Mouse (Mus musculus): Measurements from ENCODE around the gene Slc31a1. TPM values are rescaled to one million over a fixed set of nuclear protein-coding genes. Genes with fewer than 3 reads are reported as not detected.

Slc31a1 gene
- total RNA-seq (2021) (10 to 100 TPM; 17.4 to 19.1 TPM), polyA plus RNA-seq (2012; rRNA removed) (14.8 and 25.5 TPM in 2 replicates)
- long read RNA-seq, transcript Slc31a1-201 (5 exons, 3,718 nt), result major isoform, 54 of 59 reads
- long read RNA-seq, partial matches to known transcripts, result 1 of 59 reads
- long read RNA-seq, other reads (novel, unspliced or antisense), result 4 of 59 reads

DNA sequence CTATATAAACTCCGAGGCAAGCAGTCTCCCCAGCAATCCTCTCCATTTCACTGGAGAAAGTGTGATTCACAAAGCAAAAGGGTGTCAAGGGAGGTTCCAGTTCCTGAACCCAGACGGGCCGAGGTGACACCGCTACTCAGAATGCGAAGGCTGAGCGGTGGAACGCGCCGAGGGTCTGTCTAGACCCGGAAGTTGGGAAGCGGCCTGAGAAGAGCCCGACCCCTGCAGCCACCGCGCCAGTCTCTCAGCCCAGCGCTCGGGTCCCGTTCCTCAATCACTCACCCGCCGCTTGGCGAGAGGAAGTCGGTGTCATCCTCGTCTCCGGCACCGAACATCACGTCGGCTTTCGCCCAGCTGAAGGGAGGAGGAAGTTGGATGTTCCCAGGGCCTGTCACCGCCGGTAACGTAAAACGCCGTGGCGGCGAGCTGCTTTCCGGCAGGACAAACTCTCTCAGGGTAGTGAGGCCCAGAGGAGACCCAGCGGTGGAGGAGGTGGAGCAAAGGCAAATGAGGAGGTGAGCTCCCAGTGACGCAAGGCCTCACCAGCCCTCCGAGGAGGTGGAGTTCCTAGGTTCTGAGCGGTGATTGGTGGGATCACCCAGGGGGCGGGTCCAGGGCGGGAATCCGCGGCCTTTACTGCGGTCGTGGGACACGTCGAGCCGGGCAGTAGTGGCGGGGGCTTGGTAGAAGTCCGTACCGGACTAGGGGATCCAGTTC is at the start of gene Slc31a1, which contains the start of gene Fkbp15:
Gene Slc31a1, plus strand, starts transcription at position 640 of the 717 bp plus-strand sequence.
Gene Fkbp15, minus strand, starts transcription at position 461 of the 717 bp plus-strand sequence.
- intact Hi-C loops (cut with DNase I), result loop anchor here (5.0 kb wide), 1 partner anchor 157 kb away; the partner anchor contains the start of gene Alad

DNA sequence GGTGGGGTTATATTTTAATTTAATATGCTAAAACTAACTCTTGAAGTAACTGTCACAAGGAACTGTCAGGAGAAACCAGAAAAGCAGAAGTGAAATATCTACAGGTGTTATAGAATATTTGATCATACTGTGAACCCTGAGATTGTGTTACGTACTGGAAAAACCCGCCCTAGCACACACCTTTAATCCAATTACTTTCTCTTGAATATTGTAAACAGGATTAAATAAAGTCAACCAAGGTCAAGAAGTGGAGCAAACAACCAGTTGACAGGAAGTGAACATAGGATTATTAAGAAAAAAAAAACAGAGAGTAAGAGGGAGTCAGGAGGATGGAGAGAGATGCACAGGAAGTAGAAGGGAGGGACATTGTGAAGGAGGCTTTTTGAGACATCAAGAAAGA is 47.7 kb upstream of the Slc31a1 start:
- H3K27ac ChIP-seq, result no peak overlapping the region
- 96% methylated on average over 2 of the region's 2 CpGs for WGBS
- intact Hi-C loops (cut with DNase I), result no loop called here
- H3K9ac ChIP-seq (ENCODE audit: low read depth, low read length), result no peak overlapping the region
- no peaks in the 10 kb centered on the region for H3K27me3 ChIP-seq (ENCODE audit: control insufficient read depth, insufficient read depth, low read length)
- no peak overlapping the region for H3K4me3 ChIP-seq
- DNase-seq, result no peak
- H3K36me3 ChIP-seq (ENCODE audit: control insufficient read depth, insufficient read depth, low read length), result peaks cover 2% of the 10 kb centered on the region; the same call in 1 of the 2 replicates
- no peak for TF ChIP-seq POLR2A (IDR thresholded peaks at IDR 0.05; ENCODE audit: insufficient read depth, low read depth, low read length)
- no peak for TF ChIP-seq EP300 (IDR thresholded peaks at IDR 0.05; ENCODE audit: insufficient read depth, low read depth, low read length)
- TF ChIP-seq CTCF (IDR thresholded peaks at IDR 0.05), result no peak
- H3K4me1 ChIP-seq (ENCODE audit: control insufficient read depth, insufficient read depth, low read length), result no peaks in the 10 kb centered on the region; the same call in 1 of the 2 replicates
- H3K79me2 ChIP-seq (replicated peaks; ENCODE audit: control insufficient read depth, insufficient read depth, low read length), result no peaks in the 10 kb centered on the region

More for the DNA sequence above, at the start of gene Slc31a1, which contains the start of gene Fkbp15:
- WGBS, result under 1% methylated on average over 51 of the region's 51 CpGs
- H3K27me3 ChIP-seq (ENCODE audit: control insufficient read depth, insufficient read depth, low read length), result no peaks in the 10 kb centered on the region
- peaks cover 2% of the 10 kb centered on the region; the same call in 1 of the 2 replicates for H3K4me1 ChIP-seq (ENCODE audit: control insufficient read depth, insufficient read depth, low read length)
- H3K4me3 ChIP-seq, result peak within 1 kb of the TSS; percentile 96
- peak; percentile 78; the same call in 1 of the 2 replicates for TF ChIP-seq EP300 (IDR thresholded peaks at IDR 0.05; ENCODE audit: insufficient read depth, low read depth, low read length)
- no peak for TF ChIP-seq CTCF (IDR thresholded peaks at IDR 0.05)
- TF ChIP-seq POLR2A (IDR thresholded peaks at IDR 0.05; ENCODE audit: insufficient read depth, low read depth, low read length), result peak; percentile 94
- DNase-seq, result peak; percentile 94 to 97
- H3K36me3 ChIP-seq (ENCODE audit: control insufficient read depth, insufficient read depth, low read length), result peaks cover 8% of the 10 kb centered on the region
- H3K79me2 ChIP-seq (replicated peaks; ENCODE audit: control insufficient read depth, insufficient read depth, low read length), result peaks cover 2% of the 10 kb centered on the region; the same call in 1 of the 2 replicates
- peak within 1 kb of the TSS; percentile 92 for H3K9ac ChIP-seq (ENCODE audit: low read depth, low read length)
- H3K27ac ChIP-seq, result peak within 1 kb of the TSS; percentile 85

DNA sequence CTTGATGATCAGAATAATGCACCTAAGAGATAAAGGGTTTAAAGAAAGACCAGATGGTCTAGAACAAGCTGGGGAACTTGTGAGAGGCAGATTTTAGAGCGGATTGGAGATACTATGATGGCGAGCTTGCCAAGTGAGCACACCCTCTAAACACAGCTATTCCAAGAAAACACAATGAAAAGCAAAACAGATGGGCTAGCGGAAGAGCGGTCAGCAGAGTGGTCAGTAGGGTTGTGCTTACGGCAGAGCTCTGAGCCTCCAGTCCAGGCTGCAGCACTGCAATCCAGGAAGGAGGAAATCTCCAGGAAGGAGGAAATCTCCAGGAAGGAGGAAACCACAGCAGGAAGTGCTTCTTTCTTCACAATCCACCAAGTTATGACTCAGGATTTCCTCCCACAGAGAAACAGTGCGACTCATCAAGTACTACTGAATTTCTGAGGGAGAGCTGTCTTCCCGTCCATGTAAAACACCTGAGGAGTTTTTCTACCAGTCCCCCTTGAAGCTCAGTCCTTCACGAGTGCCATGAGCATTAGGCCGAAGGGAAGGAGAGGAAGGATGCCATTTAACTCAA is 46.8 kb upstream of the Slc31a1 start:
- H3K9ac ChIP-seq (ENCODE audit: low read depth, low read length), result no peak overlapping the region
- no peak overlapping the region for H3K4me3 ChIP-seq
- H3K27ac ChIP-seq, result no peak overlapping the region
- H3K27me3 ChIP-seq (ENCODE audit: control insufficient read depth, insufficient read depth, low read length), result no peaks in the 10 kb centered on the region
- H3K36me3 ChIP-seq (ENCODE audit: control insufficient read depth, insufficient read depth, low read length), result peaks cover 2% of the 10 kb centered on the region; the same call in 1 of the 2 replicates
- intact Hi-C loops (cut with DNase I), result no loop called here
- WGBS, result 59% methylated on average over 9 of the region's 9 CpGs
- no peak for DNase-seq
- no peaks in the 10 kb centered on the region; the same call in 1 of the 2 replicates for H3K4me1 ChIP-seq (ENCODE audit: control insufficient read depth, insufficient read depth, low read length)
- H3K79me2 ChIP-seq (replicated peaks; ENCODE audit: control insufficient read depth, insufficient read depth, low read length), result no peaks in the 10 kb centered on the region
- no peak for TF ChIP-seq POLR2A (IDR thresholded peaks at IDR 0.05; ENCODE audit: insufficient read depth, low read depth, low read length)
- TF ChIP-seq CTCF (IDR thresholded peaks at IDR 0.05), result no peak

DNA sequence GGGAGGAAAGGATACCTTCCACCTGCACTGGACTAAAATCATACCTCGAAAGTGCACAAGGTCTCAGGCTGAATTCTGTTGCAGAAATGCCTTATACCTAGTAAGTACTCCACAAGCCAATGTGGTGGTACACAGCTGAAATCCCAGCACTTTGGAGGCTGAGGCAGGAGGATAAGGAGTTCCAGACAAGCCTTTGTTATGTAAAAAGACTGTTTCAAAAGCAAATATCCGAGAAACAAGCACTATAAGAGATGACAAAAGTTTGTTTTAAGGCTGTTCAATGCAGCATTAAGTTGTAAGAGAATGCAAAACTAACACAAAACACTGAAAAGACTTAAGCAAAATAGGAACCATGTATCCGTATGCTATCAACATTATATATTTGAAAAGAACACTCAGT is 46.0 kb upstream of the Slc31a1 start:
- no peak overlapping the region for H3K4me3 ChIP-seq
- no peaks in the 10 kb centered on the region for H3K27me3 ChIP-seq (ENCODE audit: control insufficient read depth, insufficient read depth, low read length)
- no peaks in the 10 kb centered on the region; the same call in 1 of the 2 replicates for H3K4me1 ChIP-seq (ENCODE audit: control insufficient read depth, insufficient read depth, low read length)
- H3K27ac ChIP-seq, result no peak overlapping the region
- H3K36me3 ChIP-seq (ENCODE audit: control insufficient read depth, insufficient read depth, low read length), result peaks cover 2% of the 10 kb centered on the region; the same call in 1 of the 2 replicates
- no peaks in the 10 kb centered on the region for H3K79me2 ChIP-seq (replicated peaks; ENCODE audit: control insufficient read depth, insufficient read depth, low read length)
- no peak overlapping the region for H3K9ac ChIP-seq (ENCODE audit: low read depth, low read length)
- DNase-seq, result no peak
- TF ChIP-seq CTCF (IDR thresholded peaks at IDR 0.05) (no peak), POLR2A (IDR thresholded peaks at IDR 0.05; ENCODE audit: insufficient read depth, low read depth, low read length) (no peak), EP300 (IDR thresholded peaks at IDR 0.05; ENCODE audit: insufficient read depth, low read depth, low read length) (no peak)
- intact Hi-C loops (cut with DNase I), result no loop called here
- 93% methylated on average over 3 of the region's 3 CpGs for WGBS

DNA sequence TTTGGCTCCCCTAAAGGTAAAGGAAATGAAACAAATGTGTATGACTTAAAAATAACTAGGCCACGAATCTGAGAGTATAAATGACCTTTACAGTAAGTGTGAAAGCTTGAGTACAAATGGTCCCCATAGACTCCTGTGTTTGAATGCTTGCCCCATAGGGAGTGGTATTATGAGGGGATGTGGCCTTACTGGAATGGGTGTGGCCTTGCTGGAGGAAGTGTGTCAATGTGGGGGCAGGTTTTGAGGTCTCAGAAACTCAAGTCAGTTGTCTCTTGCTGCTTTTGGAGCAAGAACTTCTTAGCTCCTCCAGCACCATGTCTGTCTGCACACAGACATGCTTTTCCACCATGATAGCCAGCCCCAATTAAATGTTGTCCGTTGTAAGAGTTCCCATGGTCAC is 44.1 kb upstream of the Slc31a1 start:
- no peaks in the 10 kb centered on the region; the same call in 1 of the 2 replicates for H3K4me1 ChIP-seq (ENCODE audit: control insufficient read depth, insufficient read depth, low read length)
- no peak overlapping the region for H3K27ac ChIP-seq
- H3K4me3 ChIP-seq, result no peak overlapping the region
- H3K9ac ChIP-seq (ENCODE audit: low read depth, low read length), result no peak overlapping the region
- no peaks in the 10 kb centered on the region for H3K27me3 ChIP-seq (ENCODE audit: control insufficient read depth, insufficient read depth, low read length)
- TF ChIP-seq CTCF (IDR thresholded peaks at IDR 0.05) (no peak), POLR2A (IDR thresholded peaks at IDR 0.05; ENCODE audit: insufficient read depth, low read depth, low read length) (no peak), EP300 (IDR thresholded peaks at IDR 0.05; ENCODE audit: insufficient read depth, low read depth, low read length) (no peak)
- DNase-seq, result no peak
- 60% methylated on average over 2 of the region's 2 CpGs for WGBS
- no peaks in the 10 kb centered on the region for H3K79me2 ChIP-seq (replicated peaks; ENCODE audit: control insufficient read depth, insufficient read depth, low read length)
- intact Hi-C loops (cut with DNase I), result no loop called here
- H3K36me3 ChIP-seq (ENCODE audit: control insufficient read depth, insufficient read depth, low read length), result peaks cover 5% of the 10 kb centered on the region

Measured in heart, adult 2 months (tissue).